Mouse (Mus musculus): ENCODE results near the gene Rtl1.

The Rtl1 gene

GRCm38 (mm10) chr12:109582185-109582584 lies 17.9 kb downstream of the Rtl1 start:
- no peak for DNase-seq (ENCODE audit: low spot score in 2 of 2)

- DNase-seq (ENCODE audit: low spot score in 2 of 2) = no peak
Measured at GRCm38 (mm10) chr12:109572259-109572658, 27.9 kb downstream of the Rtl1 start.

GRCm38 (mm10) chr12:109560111-109560695 lies 39.9 kb downstream of the Rtl1 start:
- DNase-seq (ENCODE audit: low spot score in 2 of 2) = no peak

- DNase-seq (ENCODE audit: low spot score in 2 of 2) = no peak
Measured at GRCm38 (mm10) chr12:109558891-109559487, 41.1 kb downstream of the Rtl1 start.

- no peak for DNase-seq (ENCODE audit: low spot score in 2 of 2)
Measured at GRCm38 (mm10) chr12:109558226-109558824, 41.8 kb downstream of the Rtl1 start.

GRCm38 (mm10) chr12:109555837-109556409 lies 44.2 kb downstream of the Rtl1 start:
- no peak for DNase-seq (ENCODE audit: low spot score in 2 of 2)

GRCm38 (mm10) chr12:109553568-109553967 lies 46.6 kb downstream of the Rtl1 start:
- no peak for DNase-seq (ENCODE audit: low spot score in 2 of 2)

- DNase-seq (ENCODE audit: low spot score in 2 of 2) = no peak
Measured at GRCm38 (mm10) chr12:109552754-109553525, 47.2 kb downstream of the Rtl1 start.

- DNase-seq (ENCODE audit: low spot score in 2 of 2) = no peak
Measured at GRCm38 (mm10) chr12:109551771-109552170, 48.4 kb downstream of the Rtl1 start.

GRCm38 (mm10) chr12:109547085-109547484 lies 53.0 kb downstream of the Rtl1 start:
- DNase-seq (ENCODE audit: low spot score in 2 of 2) = no peak

GRCm38 (mm10) chr12:109545875-109546732 lies 54.0 kb downstream of the Rtl1 start:
- DNase-seq (ENCODE audit: low spot score in 2 of 2) = no peak

- DNase-seq (ENCODE audit: low spot score in 2 of 2) = no peak
Measured at GRCm38 (mm10) chr12:109543281-109543923, 56.7 kb downstream of the Rtl1 start.

- peak; percentile 56 to 62 for DNase-seq (ENCODE audit: low spot score in 2 of 2)
Measured at GRCm38 (mm10) chr12:109542635-109543249, 57.4 kb downstream of the Rtl1 start.

- peak in 1 of 2 experiments; percentile 30 for DNase-seq (ENCODE audit: low spot score in 2 of 2)
Measured at GRCm38 (mm10) chr12:109542011-109542410, 58.1 kb downstream of the Rtl1 start.

GRCm38 (mm10) chr12:109541540-109541899 lies 58.6 kb downstream of the Rtl1 start:
- DNase-seq (ENCODE audit: low spot score in 2 of 2) = no peak

- DNase-seq (ENCODE audit: low spot score in 2 of 2) = peak in 1 of 2 experiments; percentile 43
Measured at GRCm38 (mm10) chr12:109540739-109541539, 59.2 kb downstream of the Rtl1 start.

GRCm38 (mm10) chr12:109539950-109540349 lies 60.2 kb downstream of the Rtl1 start:
- DNase-seq (ENCODE audit: low spot score in 2 of 2) = no peak
